Mouse (Mus musculus): ENCODE measurements around the gene Slc6a18. TPM values are rescaled to one million over a fixed set of nuclear protein-coding genes. Genes with fewer than 3 reads are reported as not detected.

The Slc6a18 gene
- 0.08 TPM in 1 of 2 replicates, not detected in the other for polyA plus RNA-seq (2015; fragmentation: Nextera tagmentation; extraction: Ambion mirVana)

DNA sequence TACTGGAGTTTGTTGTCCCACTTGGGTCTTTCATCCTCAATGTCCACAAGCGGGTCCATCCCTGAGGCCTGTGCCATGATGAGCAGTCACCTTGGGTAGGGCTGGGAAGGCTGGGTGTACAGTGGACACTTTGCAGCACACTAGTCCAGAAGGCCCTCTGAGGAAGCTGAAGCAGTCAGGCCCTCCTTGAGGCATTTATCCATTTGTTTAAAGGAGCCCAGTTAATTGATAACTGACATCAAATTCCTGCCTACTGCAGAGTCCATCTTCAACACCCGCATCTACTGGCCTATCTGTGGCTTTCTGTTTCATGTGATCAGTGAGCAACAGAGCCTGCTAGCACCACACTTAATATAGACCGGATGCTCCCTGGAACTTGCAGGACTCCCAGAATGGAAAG, at the start of gene Slc6a18:
TSS of gene Slc6a18 (minus strand) at position 171 of the 400 bp plus-strand sequence.
- Histone ChIP-seq H3K4me1 (ENCODE audit: control insufficient read depth, low read depth, low read length) (peaks cover 5% of the 10 kb centered on the region), H3K27ac (ENCODE audit: low read length) (no peak within 1 kb of the TSS), H3K4me3 (ENCODE audit: low read depth, low read length) (no peak within 1 kb of the TSS), H3K27me3 (ENCODE audit: control insufficient read depth, insufficient read depth, low read depth, low read length) (no peaks in the 10 kb centered on the region), H3K4me2 (ENCODE audit: low read depth, low read length) (no peak within 1 kb of the TSS), H3K36me3 (ENCODE audit: control insufficient read depth, insufficient read depth) (no peaks in the 10 kb centered on the region), H3K9me3 (replicated peaks; ENCODE audit: control insufficient read depth, low read length) (no peaks in the 10 kb centered on the region), H3K9ac (ENCODE audit: low read depth, low read length) (no peak within 1 kb of the TSS)
- ATAC-seq (ENCODE audit: low read depth): no peak
- whole genome bisulfite sequencing (ENCODE audit: insufficient replicate concordance): 53% methylated on average over 3 of the region's 3 CpGs

DNA sequence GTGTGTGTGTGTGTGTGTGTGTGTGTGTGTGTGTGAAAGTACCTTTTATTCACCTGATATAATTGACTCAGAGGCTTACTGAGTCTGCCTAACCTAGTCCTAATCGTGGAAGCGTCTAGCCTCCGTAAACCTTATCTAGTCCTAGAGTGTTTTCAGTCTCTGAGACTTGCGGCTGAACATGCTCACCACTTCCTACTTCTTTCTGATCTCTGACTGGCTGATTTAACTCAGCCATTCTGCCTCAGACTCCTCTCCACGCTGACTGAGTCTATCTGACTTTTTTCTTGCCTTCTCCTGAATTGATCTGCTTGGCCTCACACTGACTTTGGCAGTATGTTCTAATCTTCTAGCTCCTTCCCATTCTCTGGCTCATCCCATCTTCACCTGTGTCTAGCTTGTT, 47.5 kb upstream of the Slc6a18 start:
- WGBS (ENCODE audit: insufficient replicate concordance): 14% methylated on average over 5 of the region's 5 CpGs
- no peaks in the 10 kb centered on the region for H3K36me3 ChIP-seq (ENCODE audit: control insufficient read depth, insufficient read depth)
- ATAC-seq (ENCODE audit: low read depth): no peak
- no peaks in the 10 kb centered on the region for H3K9me3 ChIP-seq (replicated peaks; ENCODE audit: control insufficient read depth, low read length)
- H3K4me3 ChIP-seq (ENCODE audit: low read depth, low read length): no peak overlapping the region
- H3K4me2 ChIP-seq (ENCODE audit: low read depth, low read length): no peak overlapping the region
- no peak overlapping the region for H3K27ac ChIP-seq (ENCODE audit: low read length)
- no peaks in the 10 kb centered on the region; the same call in 1 of the 2 replicates for H3K4me1 ChIP-seq (ENCODE audit: control insufficient read depth, low read depth, low read length)
- no peaks in the 10 kb centered on the region for H3K27me3 ChIP-seq (ENCODE audit: control insufficient read depth, insufficient read depth, low read depth, low read length)
- no peak overlapping the region for H3K9ac ChIP-seq (ENCODE audit: low read depth, low read length)

DNA sequence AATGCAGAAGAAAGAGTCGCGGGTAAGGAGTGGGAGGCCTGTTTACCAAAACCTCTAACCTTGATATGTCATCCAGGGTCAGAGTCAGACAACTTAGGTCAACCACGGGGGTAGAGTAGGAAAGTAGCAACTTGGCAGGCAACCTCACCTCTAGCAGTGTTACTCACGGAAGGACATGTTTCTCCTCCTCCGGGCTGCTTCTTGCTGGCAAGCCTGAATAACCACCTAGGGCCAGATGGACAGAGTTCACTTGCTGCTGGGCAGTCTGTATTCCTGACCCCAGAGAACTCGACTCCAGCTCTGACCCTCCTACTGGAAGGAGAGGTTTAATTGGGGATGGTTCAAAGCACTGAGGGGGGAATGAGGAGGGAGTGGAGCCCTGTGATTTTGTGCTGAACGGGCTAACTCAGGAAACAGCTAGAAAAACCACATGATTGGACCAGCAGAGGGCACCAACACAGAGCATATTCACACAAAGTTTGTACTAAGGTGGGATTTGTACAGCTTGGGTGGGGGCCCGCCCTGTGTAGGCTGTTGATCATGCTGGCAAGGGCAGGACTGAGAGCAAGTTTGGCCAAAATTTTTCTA, 45.4 kb upstream of the Slc6a18 start:
- H3K4me1 ChIP-seq (ENCODE audit: control insufficient read depth, low read depth, low read length): no peaks in the 10 kb centered on the region; the same call in 1 of the 2 replicates
- no peaks in the 10 kb centered on the region for H3K9me3 ChIP-seq (replicated peaks; ENCODE audit: control insufficient read depth, low read length)
- H3K36me3 ChIP-seq (ENCODE audit: control insufficient read depth, insufficient read depth): no peaks in the 10 kb centered on the region
- no peak overlapping the region for H3K4me3 ChIP-seq (ENCODE audit: low read depth, low read length)
- ATAC-seq (ENCODE audit: low read depth): no peak
- H3K27ac ChIP-seq (ENCODE audit: low read length): no peak overlapping the region
- no peaks in the 10 kb centered on the region for H3K27me3 ChIP-seq (ENCODE audit: control insufficient read depth, insufficient read depth, low read depth, low read length)
- H3K9ac ChIP-seq (ENCODE audit: low read depth, low read length): no peak overlapping the region
- no peak overlapping the region for H3K4me2 ChIP-seq (ENCODE audit: low read depth, low read length)
- WGBS (ENCODE audit: insufficient replicate concordance): 29% methylated on average over 8 of the region's 8 CpGs

DNA sequence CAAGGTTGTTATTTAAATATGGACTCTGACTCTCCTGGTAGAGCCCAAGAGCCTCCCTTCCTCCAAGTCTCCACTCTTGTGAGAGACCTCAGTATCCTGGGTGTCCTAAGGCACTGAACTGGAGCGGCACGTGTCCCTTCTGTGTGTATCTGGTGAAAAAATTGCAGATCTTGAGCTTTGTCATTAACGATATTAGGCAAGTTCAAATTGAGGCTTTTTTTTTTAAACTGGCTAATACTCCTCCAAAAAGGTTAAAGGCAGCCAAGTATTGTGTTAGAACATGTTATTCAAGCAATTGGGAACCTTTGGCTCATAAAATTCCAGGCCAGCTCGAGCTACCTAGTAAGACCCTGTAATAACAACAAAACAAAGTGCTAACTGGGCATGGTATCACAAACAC, 42.4 kb upstream of the Slc6a18 start:
- no peaks in the 10 kb centered on the region for H3K36me3 ChIP-seq (ENCODE audit: control insufficient read depth, insufficient read depth)
- no peak overlapping the region for H3K27ac ChIP-seq (ENCODE audit: low read length)
- H3K4me2 ChIP-seq (ENCODE audit: low read depth, low read length): no peak overlapping the region
- no peak overlapping the region for H3K4me3 ChIP-seq (ENCODE audit: low read depth, low read length)
- no peak for ATAC-seq (ENCODE audit: low read depth)
- WGBS (ENCODE audit: insufficient replicate concordance): 57% methylated on average over 4 of the region's 4 CpGs
- no peaks in the 10 kb centered on the region; the same call in 1 of the 2 replicates for H3K4me1 ChIP-seq (ENCODE audit: control insufficient read depth, low read depth, low read length)
- no peak overlapping the region for H3K9ac ChIP-seq (ENCODE audit: low read depth, low read length)
- no peaks in the 10 kb centered on the region for H3K9me3 ChIP-seq (replicated peaks; ENCODE audit: control insufficient read depth, low read length)
- H3K27me3 ChIP-seq (ENCODE audit: control insufficient read depth, insufficient read depth, low read depth, low read length): no peaks in the 10 kb centered on the region

DNA sequence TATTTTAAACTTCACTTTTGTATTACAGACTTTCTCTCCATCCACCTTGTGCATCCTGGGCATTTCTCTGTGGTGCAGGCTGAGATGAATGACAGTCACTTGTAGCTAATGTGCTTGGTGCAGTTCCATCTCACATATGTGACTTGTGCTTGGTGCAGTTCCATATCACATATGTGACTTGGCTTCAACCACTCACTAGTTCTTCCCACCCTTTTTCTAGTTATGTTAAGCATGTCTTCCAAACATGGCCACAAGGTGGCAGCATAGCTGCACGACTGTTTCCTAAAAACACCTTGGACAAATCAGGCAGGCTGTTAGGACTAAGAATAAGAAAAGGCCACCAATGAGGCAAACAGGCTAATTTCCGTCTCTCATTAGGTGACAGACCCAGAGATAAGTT, 40.4 kb upstream of the Slc6a18 start:
- Histone ChIP-seq H3K36me3 (ENCODE audit: control insufficient read depth, insufficient read depth) (no peaks in the 10 kb centered on the region), H3K4me2 (ENCODE audit: low read depth, low read length) (no peak overlapping the region), H3K9me3 (replicated peaks; ENCODE audit: control insufficient read depth, low read length) (no peaks in the 10 kb centered on the region), H3K4me1 (ENCODE audit: control insufficient read depth, low read depth, low read length) (no peaks in the 10 kb centered on the region; the same call in 1 of the 2 replicates), H3K9ac (ENCODE audit: low read depth, low read length) (no peak overlapping the region), H3K4me3 (ENCODE audit: low read depth, low read length) (no peak overlapping the region), H3K27ac (ENCODE audit: low read length) (no peak overlapping the region), H3K27me3 (ENCODE audit: control insufficient read depth, insufficient read depth, low read depth, low read length) (no peaks in the 10 kb centered on the region)
- WGBS (ENCODE audit: insufficient replicate concordance): 0% methylated on average over 2 of the region's 2 CpGs
- ATAC-seq (ENCODE audit: low read depth): no peak

DNA sequence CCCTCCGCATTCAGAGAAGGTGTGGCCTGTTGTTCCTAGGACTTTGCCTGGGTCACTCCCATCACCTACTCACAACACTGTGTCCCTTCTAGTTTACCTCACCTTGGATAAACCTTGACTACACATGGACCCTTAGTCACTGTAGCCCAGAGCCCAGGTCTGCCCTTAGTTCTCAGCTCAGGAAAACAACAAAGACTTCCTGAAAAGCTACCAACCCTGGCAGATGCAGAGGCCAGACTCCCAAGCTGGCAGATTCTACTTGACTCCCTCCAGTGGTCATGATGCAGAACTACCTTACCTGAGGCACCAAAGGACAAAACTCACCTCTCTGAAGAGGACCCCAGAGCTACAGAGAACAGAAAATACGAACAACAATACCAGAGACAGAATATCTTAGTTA, 36.2 kb upstream of the Slc6a18 start:
- no peak for ATAC-seq (ENCODE audit: low read depth)
- no peaks in the 10 kb centered on the region for H3K27me3 ChIP-seq (ENCODE audit: control insufficient read depth, insufficient read depth, low read depth, low read length)
- H3K36me3 ChIP-seq (ENCODE audit: control insufficient read depth, insufficient read depth): no peaks in the 10 kb centered on the region
- 45% methylated on average over 2 of the region's 2 CpGs for WGBS (ENCODE audit: insufficient replicate concordance)
- H3K4me2 ChIP-seq (ENCODE audit: low read depth, low read length): no peak overlapping the region
- H3K27ac ChIP-seq (ENCODE audit: low read length): no peak overlapping the region
- no peaks in the 10 kb centered on the region for H3K9me3 ChIP-seq (replicated peaks; ENCODE audit: control insufficient read depth, low read length)
- no peak overlapping the region for H3K9ac ChIP-seq (ENCODE audit: low read depth, low read length)
- H3K4me3 ChIP-seq (ENCODE audit: low read depth, low read length): no peak overlapping the region
- H3K4me1 ChIP-seq (ENCODE audit: control insufficient read depth, low read depth, low read length): no peaks in the 10 kb centered on the region

DNA sequence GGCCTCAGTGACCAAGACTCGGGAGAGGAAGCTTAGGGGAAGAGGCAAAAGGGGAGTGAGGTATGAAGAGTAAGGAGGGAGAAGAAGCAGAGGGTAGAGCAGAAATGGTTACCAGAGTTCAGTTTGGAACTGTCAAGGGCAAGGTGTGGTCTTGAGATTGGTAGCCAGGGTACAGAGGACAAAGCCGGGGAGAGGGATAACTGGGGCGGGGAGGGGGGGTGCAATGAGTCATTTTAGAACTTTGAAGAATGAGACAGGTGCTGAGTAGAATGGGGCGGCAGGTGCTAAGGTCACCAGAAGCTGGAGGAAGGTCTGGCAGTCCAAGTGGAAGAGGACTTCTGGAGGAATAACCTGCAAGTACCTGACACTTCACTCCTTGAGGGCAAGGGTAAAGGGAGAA, 35.4 kb upstream of the Slc6a18 start:
- Histone ChIP-seq H3K9me3 (replicated peaks; ENCODE audit: control insufficient read depth, low read length) (no peaks in the 10 kb centered on the region), H3K36me3 (ENCODE audit: control insufficient read depth, insufficient read depth) (no peaks in the 10 kb centered on the region), H3K4me2 (ENCODE audit: low read depth, low read length) (no peak overlapping the region), H3K4me1 (ENCODE audit: control insufficient read depth, low read depth, low read length) (no peaks in the 10 kb centered on the region), H3K4me3 (ENCODE audit: low read depth, low read length) (no peak overlapping the region), H3K27ac (ENCODE audit: low read length) (no peak overlapping the region), H3K9ac (ENCODE audit: low read depth, low read length) (no peak overlapping the region), H3K27me3 (ENCODE audit: control insufficient read depth, insufficient read depth, low read depth, low read length) (no peaks in the 10 kb centered on the region)
- no peak for ATAC-seq (ENCODE audit: low read depth)
- 57% methylated on average over 4 of the region's 4 CpGs for WGBS (ENCODE audit: insufficient replicate concordance)

DNA sequence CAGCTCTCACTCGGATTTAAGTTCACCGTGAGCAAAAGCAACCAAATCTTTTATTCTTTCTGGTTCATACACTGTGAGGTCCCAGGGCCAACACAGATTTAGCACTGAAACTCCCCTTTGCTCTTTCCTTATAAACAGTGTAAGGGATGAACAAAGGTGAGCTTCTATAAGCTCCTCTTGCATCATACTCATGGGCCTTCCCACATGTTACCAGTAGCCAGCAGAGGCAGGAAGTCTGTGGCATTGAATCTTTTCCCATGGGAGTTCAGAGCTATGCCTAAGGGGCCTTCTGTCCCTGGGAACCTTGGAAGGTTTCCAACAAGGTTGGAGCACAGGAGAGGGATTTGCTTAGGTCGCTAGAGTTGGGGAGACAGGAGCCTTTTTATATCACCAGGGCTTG, 34.4 kb upstream of the Slc6a18 start:
- no peak overlapping the region for H3K9ac ChIP-seq (ENCODE audit: low read depth, low read length)
- no peaks in the 10 kb centered on the region for H3K27me3 ChIP-seq (ENCODE audit: control insufficient read depth, insufficient read depth, low read depth, low read length)
- H3K4me1 ChIP-seq (ENCODE audit: control insufficient read depth, low read depth, low read length): no peaks in the 10 kb centered on the region
- no peak overlapping the region for H3K4me3 ChIP-seq (ENCODE audit: low read depth, low read length)
- peak; percentile 61; the same call in 1 of the 2 replicates for ATAC-seq (ENCODE audit: low read depth)
- no peaks in the 10 kb centered on the region for H3K36me3 ChIP-seq (ENCODE audit: control insufficient read depth, insufficient read depth)
- no peak overlapping the region for H3K4me2 ChIP-seq (ENCODE audit: low read depth, low read length)
- 56% methylated on average over 3 of the region's 3 CpGs for WGBS (ENCODE audit: insufficient replicate concordance)
- no peak overlapping the region for H3K27ac ChIP-seq (ENCODE audit: low read length)
- no peaks in the 10 kb centered on the region for H3K9me3 ChIP-seq (replicated peaks; ENCODE audit: control insufficient read depth, low read length)

DNA sequence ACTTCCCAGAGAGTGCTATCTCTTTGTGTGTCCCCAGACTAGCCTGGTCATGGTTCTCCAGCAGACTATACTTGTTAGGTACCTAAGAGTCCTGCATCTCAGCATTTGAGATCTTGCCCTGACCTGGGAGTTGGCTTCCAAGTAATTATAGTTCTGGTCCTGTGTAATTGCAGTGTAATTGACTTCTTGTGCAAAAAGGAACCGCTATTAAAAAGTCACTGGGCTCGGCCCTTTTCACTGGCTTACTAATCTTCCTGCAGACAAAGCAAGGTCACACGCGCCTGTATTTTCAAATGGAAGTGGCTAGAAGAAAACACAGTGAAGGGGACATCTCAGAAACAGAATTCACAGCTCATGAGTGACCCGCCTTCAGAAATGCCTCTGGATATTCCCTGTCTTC, 34.0 kb upstream of the Slc6a18 start:
- Histone ChIP-seq H3K27me3 (ENCODE audit: control insufficient read depth, insufficient read depth, low read depth, low read length) (no peaks in the 10 kb centered on the region), H3K4me2 (ENCODE audit: low read depth, low read length) (no peak overlapping the region), H3K9me3 (replicated peaks; ENCODE audit: control insufficient read depth, low read length) (no peaks in the 10 kb centered on the region), H3K36me3 (ENCODE audit: control insufficient read depth, insufficient read depth) (no peaks in the 10 kb centered on the region), H3K4me3 (ENCODE audit: low read depth, low read length) (no peak overlapping the region), H3K9ac (ENCODE audit: low read depth, low read length) (no peak overlapping the region), H3K4me1 (ENCODE audit: control insufficient read depth, low read depth, low read length) (no peaks in the 10 kb centered on the region), H3K27ac (ENCODE audit: low read length) (no peak overlapping the region)
- 62% methylated on average over 5 of the region's 5 CpGs for WGBS (ENCODE audit: insufficient replicate concordance)
- ATAC-seq (ENCODE audit: low read depth): no peak
